Mouse (Mus musculus) mouse embryonic stem cell (cell line): ENCODE measurements around the gene Man2c1.

ENCODE experiments used
- in situ Hi-C, 2 experiments: fragments of 300-500 bp; cut with MboI; formaldehyde crosslinking; loops; 1 replicate in 1 of 2; 3 replicates in 1 of 2; pipeline ENCODE4 v1.14.3; 2019 to 2020; ENCODE audit warnings: low sequenced_read_pairs in 2 of 2, low pct_unique_long_range_greater_than_20kb in 1 of 2, mixed read lengths in 1 of 2; ENCODE audit not compliant: unreplicated experiment in 1 of 2

The Man2c1 gene

DNA sequence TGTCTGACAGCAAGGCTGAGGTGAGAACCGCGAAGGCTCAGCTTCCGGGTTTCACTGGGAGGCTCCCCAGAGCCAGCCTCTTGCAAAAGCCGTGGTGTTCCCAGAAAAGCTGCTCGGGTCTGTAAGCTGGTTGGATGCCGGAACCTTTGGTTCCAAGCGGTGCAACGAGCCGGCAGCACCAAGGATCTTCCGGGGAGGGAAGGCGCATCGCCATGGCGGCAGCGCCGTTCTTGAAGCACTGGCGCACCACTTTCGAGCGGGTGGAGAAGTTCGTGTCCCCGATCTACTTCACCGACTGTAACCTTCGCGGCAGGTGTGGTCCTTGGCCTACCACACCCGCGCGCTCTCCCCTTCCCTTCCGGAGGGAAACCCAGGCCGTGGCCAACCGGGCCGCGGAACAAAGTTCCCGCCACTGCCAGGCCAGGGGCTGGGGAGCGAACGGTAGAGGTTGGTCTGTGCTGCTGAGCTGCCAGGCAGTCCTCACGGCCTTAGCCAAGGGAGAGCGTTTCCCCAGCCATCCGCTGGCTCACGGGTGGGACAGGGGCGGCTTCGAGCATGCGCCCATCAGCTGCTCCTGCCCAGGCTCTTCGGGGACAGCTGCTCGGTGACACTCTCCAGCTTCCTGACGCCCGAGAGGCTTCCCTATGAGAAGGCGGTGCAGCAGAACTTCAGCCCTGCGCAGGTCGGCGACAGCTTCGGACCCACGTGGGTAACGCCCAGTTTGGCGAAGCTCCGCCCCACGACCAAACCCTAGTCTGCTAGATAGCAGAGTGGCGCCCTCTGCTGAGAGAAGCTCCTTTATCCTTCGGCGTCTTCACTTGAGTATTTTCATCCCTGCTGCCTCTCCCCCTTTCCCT lies at the start of gene Man2c1:
Gene Man2c1 (plus strand): TSS at position 114 of the 857 bp plus-strand sequence.
- in situ Hi-C loops = no loop called here

DNA sequence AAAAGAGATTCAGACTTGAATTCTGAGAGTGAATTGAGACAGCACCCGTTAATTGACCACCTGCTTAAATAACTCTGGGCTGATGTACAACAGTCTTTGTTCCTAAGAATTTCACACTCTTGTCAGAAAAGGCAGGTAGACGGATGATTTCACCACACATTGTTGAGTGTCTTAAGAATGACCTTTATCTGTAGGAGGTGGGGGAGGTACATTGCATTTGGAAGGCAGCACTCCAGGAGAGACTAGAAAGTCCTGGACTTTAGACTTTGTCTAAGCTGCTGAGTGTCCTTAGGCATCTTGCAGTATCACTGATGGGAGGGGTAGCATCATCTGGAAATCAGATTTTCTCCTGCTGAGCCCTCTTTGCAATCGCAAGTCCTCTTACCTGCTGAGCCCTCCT lies 48.3 kb upstream of the Man2c1 start:
- in situ Hi-C loops = no loop called here

GRCm38 (mm10) chr9:57117261-57117755 lies 13.2 kb upstream of the Man2c1 start:
- in situ Hi-C loops = no loop called here

DNA sequence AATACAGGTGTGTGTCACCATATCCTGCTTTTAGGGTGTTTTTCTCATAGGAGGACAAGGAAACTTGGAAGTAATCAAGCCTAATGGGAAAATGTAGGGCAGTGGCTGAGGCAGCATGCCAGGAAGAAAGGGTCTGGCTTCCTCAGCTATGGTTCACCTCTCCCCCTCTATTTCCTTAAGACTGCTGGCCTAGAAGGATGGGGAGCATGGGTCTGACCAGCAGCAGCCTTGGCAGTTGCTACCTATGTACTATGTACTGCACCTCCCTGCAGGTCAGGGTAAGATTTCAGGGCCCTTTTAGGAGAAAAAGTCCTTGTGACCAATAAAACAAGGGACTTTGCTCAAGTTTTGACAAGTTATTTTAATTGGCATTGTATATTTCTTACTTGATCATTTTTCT lies 849 bp upstream of the Man2c1 start:
- in situ Hi-C loops = no loop called here

GRCm38 (mm10) chr9:57137246-57137645 lies 6.8 kb downstream of the Man2c1 start:
- in situ Hi-C loops = no loop called here

GRCm38 (mm10) chr9:57137777-57138176 lies 7.3 kb downstream of the Man2c1 start:
- in situ Hi-C loops = no loop called here

- in situ Hi-C loops = no loop called here
Observed at GRCm38 (mm10) chr9:57138507-57138906, 8.0 kb downstream of the Man2c1 start.

- in situ Hi-C loops = no loop called here
Observed at GRCm38 (mm10) chr9:57139110-57139509, 8.6 kb downstream of the Man2c1 start.

GRCm38 (mm10) chr9:57139571-57139970 lies 9.1 kb downstream of the Man2c1 start:
- in situ Hi-C loops = no loop called here

GRCm38 (mm10) chr9:57141417-57142353 lies 11.2 kb downstream of the Man2c1 start:
- in situ Hi-C loops = no loop called here

DNA sequence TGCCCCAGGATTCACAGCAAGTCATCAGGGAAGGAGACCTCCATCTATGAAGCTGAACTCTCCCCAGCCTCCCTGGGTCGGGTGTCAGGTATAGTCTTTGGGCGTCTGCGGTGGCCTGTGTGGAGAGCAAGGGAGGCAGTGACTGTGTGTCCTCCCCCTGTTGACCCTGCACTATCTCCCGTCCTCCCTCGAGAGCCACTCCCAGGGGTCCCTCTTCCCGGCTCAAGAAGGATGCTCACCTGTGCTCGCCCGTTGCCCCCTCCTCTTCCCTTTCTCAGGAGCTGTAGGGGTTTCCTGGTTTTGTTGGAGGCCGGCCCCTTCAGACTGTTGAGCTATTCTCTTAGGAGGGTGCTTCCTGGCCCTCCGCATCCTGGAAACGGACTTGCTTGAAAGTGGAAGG lies 12.7 kb downstream of the Man2c1 start:
- in situ Hi-C loops = no loop called here

DNA sequence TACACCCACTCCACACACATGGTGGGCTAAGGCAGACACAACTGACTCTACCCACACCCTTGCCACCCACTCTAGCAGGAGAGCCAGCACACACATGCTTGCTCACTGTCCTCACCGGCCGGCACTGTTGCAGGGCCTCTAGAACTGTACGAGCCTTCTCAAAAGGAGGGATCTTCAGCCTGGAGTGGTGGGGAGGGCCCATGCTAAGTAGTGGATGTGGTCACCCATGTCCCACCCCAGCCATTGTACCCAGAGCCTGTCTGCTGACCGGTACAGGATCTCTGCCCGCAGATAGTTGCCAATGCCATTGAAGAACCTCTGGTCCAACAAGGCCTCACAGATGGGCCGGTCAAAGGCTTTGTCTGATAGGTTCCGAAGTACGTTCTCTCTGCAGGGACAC lies 14.3 kb downstream of the Man2c1 start:
- in situ Hi-C loops = no loop called here

GRCm38 (mm10) chr9:57146451-57147066 lies 16.1 kb downstream of the Man2c1 start:
- in situ Hi-C loops = no loop called here

DNA sequence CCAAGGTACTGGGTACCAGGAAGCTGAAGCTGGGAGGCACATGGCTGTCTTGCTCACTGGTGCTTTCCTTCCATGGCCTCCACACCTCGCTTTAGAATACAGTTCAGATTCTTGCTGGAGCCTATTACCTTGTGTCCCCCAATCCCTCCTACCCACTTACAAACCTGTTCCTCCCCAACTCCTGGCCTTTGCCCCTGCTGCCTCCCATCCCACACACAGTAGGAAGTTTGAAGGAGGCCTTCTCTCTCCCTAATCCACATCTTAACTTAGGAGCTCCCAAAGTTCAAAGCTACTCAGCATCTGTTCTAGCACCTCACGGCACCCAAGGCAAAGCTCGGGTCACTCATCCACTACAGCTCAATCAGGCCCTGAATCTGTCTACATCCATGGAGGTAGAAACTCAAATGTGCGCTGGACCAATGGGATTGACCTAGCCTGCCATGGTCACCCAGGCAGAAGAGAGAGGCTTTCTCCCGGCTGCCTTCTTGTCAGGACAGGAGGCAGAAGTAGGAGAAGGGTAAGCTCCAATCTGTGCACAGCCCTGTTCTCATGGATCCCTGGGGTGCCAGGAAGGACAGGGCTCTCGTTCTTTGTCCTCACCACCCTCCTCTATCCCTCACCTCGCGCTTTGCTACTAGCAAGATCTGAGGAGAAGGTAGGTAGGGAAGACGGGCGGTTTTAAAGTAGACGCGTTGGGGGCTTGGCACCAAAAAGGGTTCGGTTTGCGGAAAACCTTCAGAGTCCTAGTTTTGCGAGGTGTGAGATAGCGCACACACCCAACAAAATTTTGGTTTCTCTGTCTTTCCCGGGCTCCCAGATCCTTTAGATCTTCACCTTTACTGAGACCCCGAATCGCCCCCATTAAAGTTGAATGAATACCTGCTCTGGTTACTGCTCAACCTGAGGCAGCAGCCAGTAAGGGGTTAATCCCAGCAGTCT lies 17.0 kb downstream of the Man2c1 start:
- in situ Hi-C loops = no loop called here

- in situ Hi-C loops = no loop called here
Observed at GRCm38 (mm10) chr9:57148144-57148878, 17.8 kb downstream of the Man2c1 start, which contains the start of gene Neil1. Neil1 (minus strand) TSS chr9:57148305.

DNA sequence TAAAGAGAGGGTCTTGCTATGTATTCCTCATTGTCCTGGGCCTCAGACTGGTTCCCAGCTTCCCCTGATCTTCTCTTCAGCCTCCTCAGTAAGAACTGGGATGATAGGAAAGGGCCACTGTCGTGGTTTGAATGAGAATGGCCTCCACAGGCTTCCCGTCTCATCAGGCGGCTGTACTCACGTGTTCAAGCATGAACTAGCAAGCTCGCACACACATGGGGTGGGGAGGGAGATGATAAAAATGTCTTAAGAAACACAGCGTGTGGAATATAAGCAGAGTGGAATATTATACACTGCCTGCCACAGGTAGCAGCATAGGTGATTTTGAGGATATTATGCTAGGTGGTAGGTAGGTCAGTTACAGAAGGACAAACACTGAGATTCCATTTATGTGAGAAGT lies 18.5 kb downstream of the Man2c1 start:
- in situ Hi-C loops = no loop called here

DNA sequence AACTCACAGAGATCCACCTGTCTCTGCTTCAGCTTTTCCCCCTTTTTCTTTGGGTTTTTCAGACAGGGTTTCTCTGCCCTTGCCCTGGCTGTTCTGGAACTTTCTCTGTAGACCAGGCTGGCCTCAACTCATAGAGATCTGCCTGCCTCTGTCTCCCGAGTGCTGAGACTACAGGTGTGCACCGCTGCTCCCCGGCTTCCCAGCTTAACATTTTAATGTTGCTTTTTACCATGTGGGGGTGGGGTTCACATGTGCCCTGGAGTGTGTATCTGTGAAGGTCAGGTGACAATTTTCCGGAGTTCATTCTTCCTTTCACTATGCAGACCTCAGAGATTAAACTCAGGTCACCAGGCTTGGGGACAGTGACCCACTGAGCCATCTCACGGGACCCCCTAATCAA lies 19.7 kb downstream of the Man2c1 start:
- in situ Hi-C loops = no loop called here
